Mouse (Mus musculus): ENCODE measurements at regions not wholly inside any gene's neighbourhood (a gene's known extent, or its start where the extent isn't known, plus 50 kb on each side); places are given as distances from the start of the nearest gene placed in this dataset.

DNA sequence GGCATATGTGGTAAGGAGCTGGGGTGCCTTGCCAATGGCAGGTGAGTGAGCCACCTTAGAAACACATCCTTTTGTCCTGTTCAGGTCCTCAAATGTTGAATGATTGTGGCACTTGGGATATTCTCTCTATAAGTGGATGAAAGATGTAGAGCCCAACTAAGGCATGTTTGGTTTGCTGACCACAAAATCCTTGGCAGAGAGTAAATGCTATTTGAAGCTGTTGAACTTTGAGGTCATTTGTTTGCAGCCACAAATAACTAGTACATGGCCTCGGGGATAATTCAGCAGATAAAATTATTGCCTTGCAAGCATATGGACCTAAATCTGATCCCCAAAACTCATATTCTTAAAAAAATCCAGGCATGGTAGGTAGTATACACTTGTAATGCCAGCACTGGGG lies 281.2 kb downstream of the Cd47 start:
- TF ChIP-seq CTCF (IDR thresholded peaks at IDR 0.05) (no peak), EP300 (IDR thresholded peaks at IDR 0.05) (no peak)
